Mouse (Mus musculus) liver, embryonic 12.5 days (tissue): Measurements from ENCODE around the gene Bola1. TPM values are rescaled to one million over a fixed set of nuclear protein-coding genes. Genes with fewer than 3 reads are reported as not detected.
"Not testable (repeated sequence)": the region's sequence is repeated elsewhere in the genome, so short reads cannot be mapped to it uniquely, and the experiment has no call there.

Experiments
- ATAC-seq: fragments of 200-750 bp; cut with Nextera tagmentation; 2 replicates; pipeline ENCODE4 v1.8.0; 2017; ENCODE audit warnings: moderate number of reproducible peaks, mild to moderate bottlenecking, moderate library complexity
- H3K27ac ChIP-seq: fragments of 300-500 bp; sonication (generic); 2 replicates; pipeline ENCODE4 v1.5.1; 2016; ENCODE audit warnings: mild to moderate bottlenecking
- H3K27me3 ChIP-seq: fragments of 300-500 bp; sonication (generic); replicated peaks from 2 replicates; pipeline ENCODE4 v1.6.1; 2016; ENCODE audit warnings: mild to moderate bottlenecking, moderate library complexity
- H3K36me3 ChIP-seq: fragments of 300-500 bp; sonication (generic); 2 replicates; pipeline ENCODE4 v1.6.1; 2016; ENCODE audit warnings: mild to moderate bottlenecking, moderate library complexity
- H3K4me1 ChIP-seq: fragments of 300-500 bp; sonication (generic); 2 replicates; pipeline ENCODE4 v1.6.1; 2016
- H3K4me2 ChIP-seq: fragments of 300-500 bp; sonication (generic); 2 replicates; pipeline ENCODE4 v1.6.1; 2016; ENCODE audit warnings: mild to moderate bottlenecking, moderate library complexity
- H3K4me3 ChIP-seq: fragments of 300-500 bp; sonication (generic); 2 replicates; pipeline ENCODE4 v1.5.1; 2016; ENCODE audit warnings: mild to moderate bottlenecking, moderate library complexity
- H3K9ac ChIP-seq: fragments of 300-500 bp; sonication (generic); 2 replicates; pipeline ENCODE4 v1.6.1; 2016; ENCODE audit warnings: mild to moderate bottlenecking, moderate library complexity
- H3K9me3 ChIP-seq: fragments of 300-500 bp; sonication (generic); replicated peaks from 2 replicates; pipeline ENCODE4 v1.6.1; 2016; ENCODE audit warnings: mild to moderate bottlenecking, moderate library complexity
- WGBS: fragments of 180-500 bp; shearing (Covaris S2); methylation state at CpG from one replicate; pipeline ENCODE4 v1.1.7; 2016; ENCODE audit not compliant: insufficient replicate concordance; 5-methylcytosine and 5-hydroxymethylcytosine counted together
- polyA plus RNA-seq: library from polyadenylated mRNA; unstranded; fragments of >200 nt; fragmentation: Nextera tagmentation; extraction: Ambion mirVana; gene quantifications from 2 replicates; pipeline ENCODE4 v1.2.1, GENCODE M21; 2016

Bola1 gene
- polyA plus RNA-seq, 1 experiment from 2014 or later: 57.4 TPM

DNA sequence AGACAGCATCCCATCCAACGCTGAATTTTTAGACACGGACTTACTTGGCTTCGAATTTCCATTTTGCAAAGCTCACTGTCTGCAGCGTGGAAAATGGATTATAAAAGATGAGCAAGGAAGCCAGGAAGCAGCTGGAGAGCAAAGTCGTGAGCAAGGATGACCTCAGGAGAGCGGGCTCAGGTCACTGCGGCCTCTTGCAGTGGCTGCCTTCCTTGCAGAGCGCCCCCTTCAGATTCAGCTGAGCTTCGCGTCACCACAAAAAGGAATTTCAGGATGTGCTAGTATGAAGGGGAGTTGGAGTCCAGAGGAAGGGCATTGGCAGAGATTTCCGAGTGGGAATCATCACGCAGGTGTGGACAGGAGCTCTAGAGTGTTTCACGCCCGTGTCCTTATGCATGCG, 10.3 kb downstream of the Bola1 start:
- H3K9ac ChIP-seq: no peak overlapping the region
- no peak for ATAC-seq
- 31% methylated on average over 15 of the region's 15 CpGs for WGBS
- H3K27me3 ChIP-seq: peaks cover 12% of the 10 kb centered on the region
- no peaks in the 10 kb centered on the region for H3K4me1 ChIP-seq
- no peaks in the 10 kb centered on the region for H3K9me3 ChIP-seq
- no peak overlapping the region for H3K4me2 ChIP-seq
- no peak overlapping the region for H3K4me3 ChIP-seq
- H3K36me3 ChIP-seq: no peaks in the 10 kb centered on the region
- no peak overlapping the region for H3K27ac ChIP-seq

DNA sequence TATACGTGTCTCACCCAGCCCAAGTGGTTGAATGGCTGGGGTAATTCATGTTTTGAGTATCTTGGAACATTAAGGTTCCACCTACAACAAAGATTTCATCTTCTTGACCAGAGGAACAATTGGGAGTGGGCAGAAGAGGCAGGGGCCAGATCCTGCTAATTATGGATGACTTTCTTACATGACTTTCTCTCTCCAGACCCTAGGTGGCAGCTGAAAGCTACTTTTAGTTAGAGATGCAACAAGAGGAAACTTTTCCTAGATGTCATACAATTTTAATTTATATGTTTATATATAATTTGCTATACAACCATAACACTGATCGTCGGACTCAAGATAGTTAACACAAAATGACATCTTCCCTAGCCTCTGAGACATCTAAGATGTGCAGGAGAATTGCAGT, 11.7 kb downstream of the Bola1 start:
- Histone ChIP-seq H3K4me2 (no peak overlapping the region), H3K9me3 (no peaks in the 10 kb centered on the region), H3K4me3 (no peak overlapping the region), H3K9ac (no peak overlapping the region), H3K27me3 (peaks cover 12% of the 10 kb centered on the region), H3K4me1 (no peaks in the 10 kb centered on the region), H3K27ac (no peak overlapping the region), H3K36me3 (no peaks in the 10 kb centered on the region)
- 75% methylated on average over 3 of the region's 3 CpGs for WGBS
- ATAC-seq: no peak

DNA sequence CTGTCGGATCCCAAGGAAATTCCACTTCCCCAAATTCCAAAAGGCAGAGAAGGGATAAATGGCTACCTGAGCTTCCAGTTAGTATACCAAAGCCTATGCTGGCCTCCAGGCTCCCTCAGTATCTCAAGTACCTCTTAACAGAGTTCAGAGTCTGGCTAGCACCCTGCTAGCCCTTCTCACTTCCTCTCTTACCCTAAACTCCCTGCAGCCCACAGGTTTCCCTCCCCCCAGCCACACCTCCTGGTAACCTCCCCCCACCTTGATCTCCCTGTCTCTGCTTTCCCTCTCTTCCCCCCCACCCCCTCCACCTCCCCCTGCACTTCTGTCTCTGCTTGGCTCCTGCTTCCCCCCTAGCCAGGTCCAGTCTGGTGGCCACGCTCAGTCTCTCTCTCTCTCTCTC, 19.8 kb downstream of the Bola1 start:
- Histone ChIP-seq H3K36me3 (peaks cover 6% of the 10 kb centered on the region; the same call in 1 of the 2 replicates), H3K4me3 (no peak overlapping the region), H3K4me2 (no peak overlapping the region), H3K9ac (no peak overlapping the region), H3K4me1 (peaks cover 32% of the 10 kb centered on the region), H3K27ac (no peak overlapping the region), H3K27me3 (no peaks in the 10 kb centered on the region), H3K9me3 (0 out of 2 replicates have a peak, but pooled peaks cover 5% of the 10 kb centered on the region)
- 41% methylated on average over 2 of the region's 2 CpGs for WGBS
- ATAC-seq: no peak

DNA sequence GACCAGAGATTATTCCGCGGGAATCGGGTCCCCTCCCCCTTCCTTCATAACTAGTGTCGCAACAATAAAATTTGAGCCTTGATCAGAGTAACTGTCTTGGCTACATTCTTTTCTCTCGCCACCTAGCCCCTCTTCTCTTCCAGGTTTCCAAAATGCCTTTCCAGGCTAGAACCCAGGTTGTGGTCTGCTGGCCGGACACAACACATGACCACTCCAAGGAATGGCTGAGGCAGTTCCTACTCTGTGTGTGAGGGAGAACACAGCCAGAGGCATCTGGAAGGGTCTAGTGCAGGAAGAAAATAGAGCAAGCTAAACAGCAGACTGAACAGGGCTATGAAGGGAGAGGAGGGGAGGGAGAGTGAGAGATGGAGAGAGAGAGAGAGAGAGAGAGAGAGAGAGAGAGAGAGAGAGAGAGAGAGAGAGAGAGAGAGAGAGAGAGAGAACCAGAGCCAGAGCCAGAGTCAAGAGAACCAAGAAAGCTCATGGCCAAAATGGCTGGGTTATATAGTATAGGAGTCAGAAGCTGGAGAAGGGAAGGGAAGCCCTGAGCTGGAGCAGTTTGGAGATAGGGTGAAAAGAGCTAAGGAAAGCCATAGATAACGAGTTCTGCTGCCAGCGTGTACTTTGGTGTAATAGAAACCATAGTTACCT, 20.8 kb downstream of the Bola1 start:
- not testable (repeated sequence) for ATAC-seq

DNA sequence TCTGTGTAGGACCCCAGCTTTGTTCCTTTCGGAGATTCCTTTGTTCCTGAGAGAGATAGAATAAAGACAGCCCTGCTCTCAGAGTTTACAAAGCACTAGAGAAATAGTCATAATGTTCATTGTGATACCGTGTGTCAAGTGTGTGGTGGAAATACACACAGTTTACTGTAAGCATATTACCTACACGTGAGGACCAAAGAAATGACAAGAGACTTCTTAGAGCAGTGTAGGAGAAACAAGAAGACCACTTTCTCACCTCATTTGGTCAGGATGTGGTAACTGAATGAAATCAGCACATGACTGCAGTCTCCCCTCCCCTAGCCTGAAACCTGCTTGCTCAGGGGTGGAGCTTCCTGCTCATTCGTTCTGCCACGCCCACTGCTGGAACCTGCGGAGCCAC, 21.3 kb downstream of the Bola1 start:
- H3K9ac ChIP-seq: peak overlapping the region; percentile 45
- H3K27me3 ChIP-seq: peaks cover 9% of the 10 kb centered on the region; the same call in 1 of the 2 replicates
- H3K9me3 ChIP-seq: 0 out of 2 replicates have a peak, but pooled peaks cover 5% of the 10 kb centered on the region
- peak overlapping the region; percentile 99 for H3K4me2 ChIP-seq
- 3% methylated on average over 6 of the region's 6 CpGs for WGBS
- H3K4me1 ChIP-seq: peaks cover 32% of the 10 kb centered on the region
- peak overlapping the region; percentile 82 for H3K27ac ChIP-seq
- ATAC-seq: peak; percentile 36
- H3K36me3 ChIP-seq: peaks cover 6% of the 10 kb centered on the region; the same call in 1 of the 2 replicates
- H3K4me3 ChIP-seq: peak overlapping the region; percentile 70

More for the DNA sequence above, 20.8 kb downstream of the Bola1 start:
- peak overlapping the region; percentile 99 for H3K4me2 ChIP-seq
- H3K27me3 ChIP-seq, H3K9me3 ChIP-seq, H3K4me3 ChIP-seq, H3K36me3 ChIP-seq: not testable (repeated sequence)
- 0 out of 2 replicates have a peak overlapping the region, but pooled peaks have one; percentile 21 for H3K27ac ChIP-seq
- H3K9ac ChIP-seq: 0 out of 2 replicates have a peak overlapping the region, but pooled peaks have one; percentile 41
- peaks cover 32% of the 10 kb centered on the region for H3K4me1 ChIP-seq
- WGBS: 12% methylated on average over 8 of the region's 8 CpGs

DNA sequence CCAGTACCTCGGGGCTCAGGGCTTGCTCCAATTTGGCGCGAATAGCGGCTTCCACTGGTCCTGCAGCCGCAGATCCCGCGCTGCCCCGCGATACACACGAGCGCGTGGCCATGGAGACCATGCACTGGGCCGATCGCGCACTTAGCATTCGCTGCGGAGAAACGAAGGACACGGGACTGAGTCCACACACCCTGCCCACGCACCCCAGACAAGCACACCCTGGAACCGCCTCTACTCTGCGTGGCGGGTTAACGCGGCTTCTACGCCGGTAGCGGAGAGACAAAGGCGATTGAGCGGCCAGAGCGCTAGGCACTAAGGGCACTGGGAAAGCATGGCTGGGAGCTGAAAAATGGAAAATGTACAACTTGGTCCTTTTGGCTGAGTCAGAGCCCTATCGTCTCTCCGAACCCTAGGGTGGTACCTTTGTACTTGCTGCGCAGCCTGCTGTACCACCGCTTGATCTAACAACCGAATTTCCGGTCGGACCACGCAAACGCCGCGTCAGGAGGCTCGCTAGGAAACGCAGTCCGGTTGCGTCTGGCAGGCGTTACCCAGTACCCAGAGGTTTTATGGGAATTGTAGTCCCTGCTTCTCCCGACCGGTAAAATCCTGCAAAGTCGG, 22.3 kb downstream of the Bola1 start:
- under 1% methylated on average over 50 of the region's 50 CpGs for WGBS
- Histone ChIP-seq H3K9ac (peak overlapping the region; percentile 88), H3K4me1 (peaks cover 32% of the 10 kb centered on the region), H3K27me3 (peaks cover 12% of the 10 kb centered on the region; the same call in 1 of the 2 replicates), H3K4me2 (peak overlapping the region; percentile 99), H3K4me3 (peak overlapping the region; percentile 70), H3K36me3 (peaks cover 6% of the 10 kb centered on the region; the same call in 1 of the 2 replicates), H3K9me3 (0 out of 2 replicates have a peak, but pooled peaks cover 5% of the 10 kb centered on the region), H3K27ac (peak overlapping the region; percentile 92)
- peak; percentile 89 for ATAC-seq

DNA sequence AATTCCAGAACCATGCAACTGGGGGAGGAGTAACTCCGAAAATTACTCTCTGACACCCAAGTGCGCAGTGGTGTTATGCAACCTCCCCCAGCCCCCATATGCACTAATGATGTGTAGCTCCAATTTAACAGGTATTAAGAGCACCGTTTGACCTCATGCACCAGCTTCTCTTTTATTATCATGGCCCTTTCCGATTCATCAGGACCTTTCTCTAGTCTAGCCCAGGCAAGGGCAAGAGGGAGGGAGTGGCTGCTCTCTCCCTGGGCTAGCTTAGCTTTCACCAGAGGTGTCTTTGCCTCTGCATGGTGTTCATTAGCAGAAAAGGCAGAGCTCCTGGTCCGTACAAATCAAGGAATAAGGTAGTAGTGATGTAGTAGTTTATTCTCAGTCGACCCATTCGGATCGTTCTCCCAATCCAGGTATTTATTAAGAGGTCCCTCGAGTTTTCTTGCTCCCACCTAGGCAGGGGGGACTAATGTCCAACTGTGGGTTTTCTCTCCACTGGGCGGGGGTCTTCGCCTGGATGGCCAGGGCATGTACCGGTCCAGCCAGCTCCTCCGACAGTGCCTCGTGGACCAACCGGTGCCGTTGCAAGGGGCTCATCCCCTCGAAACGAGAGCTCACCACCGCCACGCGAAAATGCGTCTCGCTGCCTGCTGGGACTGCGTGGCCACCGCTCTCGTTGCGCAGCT, 22.9 kb downstream of the Bola1 start:
- Histone ChIP-seq H3K4me2 (peak overlapping the region; percentile 99), H3K36me3 (peaks cover 6% of the 10 kb centered on the region; the same call in 1 of the 2 replicates), H3K9ac (peak overlapping the region; percentile 88), H3K4me1 (peaks cover 32% of the 10 kb centered on the region), H3K27me3 (peaks cover 12% of the 10 kb centered on the region; the same call in 1 of the 2 replicates), H3K9me3 (0 out of 2 replicates have a peak, but pooled peaks cover 5% of the 10 kb centered on the region), H3K4me3 (peak overlapping the region; percentile 70), H3K27ac (peak overlapping the region; percentile 92)
- ATAC-seq: no peak; the same call in 1 of the 2 replicates
- WGBS: 16% methylated on average over 27 of the region's 27 CpGs

DNA sequence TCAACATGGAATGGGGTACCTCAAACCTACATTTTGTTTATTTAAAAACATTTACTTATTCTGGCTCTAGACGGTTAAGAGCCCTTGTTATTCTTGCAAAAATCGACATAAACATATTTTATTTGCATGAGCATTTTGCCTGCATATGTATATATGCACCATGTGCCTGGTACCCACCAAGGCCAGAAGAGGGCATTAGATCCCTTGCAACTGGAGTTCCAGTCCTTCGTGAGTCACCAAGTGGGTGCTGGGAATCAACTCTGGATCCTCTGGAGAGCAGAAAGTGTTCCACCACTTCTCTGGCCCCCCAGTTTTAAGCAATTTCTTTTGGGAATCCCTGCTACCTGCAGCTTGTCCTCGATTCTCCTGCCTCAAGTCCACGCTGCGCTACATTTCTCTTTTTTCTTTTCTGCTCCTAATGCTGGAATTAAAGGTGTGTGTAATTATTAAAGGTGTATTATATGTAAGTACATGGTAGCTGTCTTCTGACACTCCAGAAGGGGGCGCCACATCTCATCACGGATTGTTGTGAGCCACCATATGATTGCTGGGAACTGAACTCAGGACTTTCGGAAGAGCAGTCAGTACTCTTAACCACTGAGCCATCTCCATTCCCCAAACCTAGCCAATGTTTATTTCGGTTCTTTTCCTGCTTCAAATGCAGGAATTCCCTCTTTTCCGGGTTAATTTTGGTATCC, 23.7 kb downstream of the Bola1 start:
- Histone ChIP-seq H3K4me2 (peak overlapping the region; percentile 99), H3K27ac (no peak overlapping the region), H3K9me3 (0 out of 2 replicates have a peak, but pooled peaks cover 5% of the 10 kb centered on the region), H3K9ac (no peak overlapping the region), H3K4me3 (no peak overlapping the region; the same call in 1 of the 2 replicates), H3K36me3 (peaks cover 6% of the 10 kb centered on the region; the same call in 1 of the 2 replicates), H3K4me1 (peaks cover 32% of the 10 kb centered on the region), H3K27me3 (peaks cover 12% of the 10 kb centered on the region; the same call in 1 of the 2 replicates)
- no peak for ATAC-seq
- 86% methylated on average over 11 of the region's 11 CpGs for WGBS

DNA sequence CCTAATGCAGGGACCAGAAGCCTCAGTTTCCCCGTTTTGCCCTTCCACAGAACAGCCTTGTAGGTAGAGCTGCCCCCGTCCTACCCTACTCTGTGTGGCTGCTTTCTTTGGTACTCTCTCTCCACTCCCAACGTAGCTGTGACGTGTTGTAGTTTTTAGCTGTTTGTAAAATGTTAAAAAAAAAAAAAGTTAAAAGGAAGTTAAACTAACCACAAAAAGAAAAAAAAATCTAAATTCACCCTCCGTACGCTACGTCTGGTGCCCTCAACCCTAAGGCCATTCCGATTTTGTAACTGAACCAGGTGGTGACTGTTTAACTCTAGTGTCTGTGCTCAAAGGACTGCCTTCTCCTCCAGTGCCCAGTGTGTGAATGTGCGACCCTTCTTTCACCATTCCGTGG, 24.5 kb downstream of the Bola1 start:
- H3K4me3 ChIP-seq: no peak overlapping the region
- no peak for ATAC-seq
- H3K27me3 ChIP-seq: peaks cover 12% of the 10 kb centered on the region; the same call in 1 of the 2 replicates
- no peak overlapping the region for H3K9ac ChIP-seq
- 0 out of 2 replicates have a peak, but pooled peaks cover 5% of the 10 kb centered on the region for H3K9me3 ChIP-seq
- H3K36me3 ChIP-seq: peaks cover 6% of the 10 kb centered on the region; the same call in 1 of the 2 replicates
- no peak overlapping the region for H3K4me2 ChIP-seq
- H3K4me1 ChIP-seq: peaks cover 32% of the 10 kb centered on the region
- no peak overlapping the region for H3K27ac ChIP-seq
- WGBS: 63% methylated on average over 10 of the region's 10 CpGs

DNA sequence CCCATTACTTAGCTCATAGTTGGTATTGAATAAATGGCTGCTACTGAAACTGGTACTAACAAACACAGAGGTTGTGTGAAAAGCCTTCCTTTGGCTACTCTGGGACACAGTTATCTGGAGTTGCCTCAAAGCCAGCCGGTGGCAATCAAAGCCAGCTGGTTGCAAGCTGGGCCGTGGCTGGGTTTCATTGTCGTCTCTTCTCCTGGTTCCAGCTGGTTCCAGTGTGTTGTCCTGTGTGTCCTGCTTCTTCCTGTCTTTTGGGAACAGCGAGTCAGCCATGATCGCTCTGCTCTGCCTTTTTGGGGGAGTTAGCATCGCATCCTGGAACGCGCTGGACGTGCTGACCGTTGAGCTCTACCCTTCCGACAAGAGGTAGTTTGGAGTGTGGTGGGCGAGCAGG, 26.5 kb downstream of the Bola1 start:
- peaks cover 15% of the 10 kb centered on the region for H3K4me1 ChIP-seq
- no peak overlapping the region for H3K4me2 ChIP-seq
- 53% methylated on average over 12 of the region's 12 CpGs for WGBS
- peaks cover 6% of the 10 kb centered on the region; the same call in 1 of the 2 replicates for H3K36me3 ChIP-seq
- no peak overlapping the region for H3K27ac ChIP-seq
- 0 out of 2 replicates have a peak, but pooled peaks cover 5% of the 10 kb centered on the region for H3K9me3 ChIP-seq
- no peak for ATAC-seq
- peaks cover 22% of the 10 kb centered on the region for H3K27me3 ChIP-seq
- no peak overlapping the region for H3K4me3 ChIP-seq
- H3K9ac ChIP-seq: no peak overlapping the region

DNA sequence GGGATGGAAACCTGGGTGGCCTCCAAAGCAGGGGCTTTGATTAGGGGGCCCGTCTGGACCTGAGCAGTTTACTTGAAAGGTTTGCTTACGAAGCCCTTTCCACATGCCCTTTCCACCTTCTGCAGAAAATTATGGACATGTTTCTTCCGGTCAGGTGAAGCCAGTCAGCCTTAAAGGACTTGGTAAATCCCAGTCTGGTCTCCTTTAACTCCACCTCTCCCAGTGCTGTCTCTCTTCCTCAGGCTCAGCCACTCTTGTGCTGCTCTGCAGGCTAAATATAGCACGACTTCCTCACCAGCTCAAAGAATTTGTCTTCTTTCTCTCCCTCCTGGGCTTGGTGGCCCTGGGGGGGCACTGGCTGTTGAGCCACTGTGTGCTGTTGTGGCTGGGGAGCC, 37.1 kb downstream of the Bola1 start:
- Histone ChIP-seq H3K27ac (no peak overlapping the region), H3K36me3 (peaks cover 15% of the 10 kb centered on the region), H3K27me3 (peaks cover 40% of the 10 kb centered on the region), H3K9ac (no peak overlapping the region), H3K4me1 (peaks cover 26% of the 10 kb centered on the region), H3K4me2 (0 out of 2 replicates have a peak overlapping the region, but pooled peaks have one; percentile 76), H3K9me3 (no peaks in the 10 kb centered on the region), H3K4me3 (no peak overlapping the region)
- ATAC-seq: no peak
- 27% methylated on average over 4 of the region's 4 CpGs for WGBS
